Mouse (Mus musculus) liver, embryonic 11.5 days (tissue): ENCODE measurements at regions not wholly inside any gene's neighbourhood (a gene's known extent, or its start where the extent isn't known, plus 50 kb on each side); places are given as distances from the start of the nearest gene placed in this dataset.
"Not testable (repeated sequence)": the region's sequence is repeated elsewhere in the genome, so short reads cannot be mapped to it uniquely, and the experiment has no call there.

Source experiments
- ATAC-seq: fragments of 200-750 bp; cut with Nextera tagmentation; replicated peaks from 2 replicates; pipeline ENCODE4 v1.8.0; 2017; ENCODE audit warnings: moderate number of reproducible peaks, mild to moderate bottlenecking, moderate TSS enrichment, moderate library complexity; ENCODE audit not compliant: low FRiP score
- DNase-seq: peaks from one replicate; pipeline ENCODE4 v3.0.0-alpha.2; 2017; ENCODE audit warnings: low spot score
- H3K27ac ChIP-seq: fragments of 300-500 bp; sonication (generic); 2 replicates; pipeline ENCODE4 v1.5.1; 2014; ENCODE audit warnings: mild to moderate bottlenecking, low read depth, low read length, control low read depth
- H3K27me3 ChIP-seq: fragments of 300-500 bp; sonication (generic); replicated peaks from 2 replicates; pipeline ENCODE4 v1.6.1; 2014; ENCODE audit warnings: low read length, mixed read lengths; ENCODE audit not compliant: control insufficient read depth, insufficient read depth
- H3K36me3 ChIP-seq: fragments of 300-500 bp; sonication (generic); 2 replicates; pipeline ENCODE4 v1.6.1; 2014; ENCODE audit warnings: mild to moderate bottlenecking, low read length, moderate library complexity, mixed read lengths; ENCODE audit not compliant: control insufficient read depth, insufficient read depth
- H3K4me1 ChIP-seq: fragments of 300-500 bp; sonication (generic); replicated peaks from 2 replicates; pipeline ENCODE4 v1.6.1; 2014; ENCODE audit warnings: low read length, mixed read lengths; ENCODE audit not compliant: control insufficient read depth, insufficient read depth
- H3K4me2 ChIP-seq: fragments of 300-500 bp; sonication (generic); 2 replicates; pipeline ENCODE4 v1.6.1; 2014; ENCODE audit warnings: mild to moderate bottlenecking, control low read depth, moderate library complexity
- H3K4me3 ChIP-seq: fragments of 300-500 bp; sonication (generic); 2 replicates; pipeline ENCODE4 v1.5.1; 2014; ENCODE audit warnings: low read depth, low read length, control low read depth
- H3K9ac ChIP-seq: fragments of 300-500 bp; sonication (generic); 2 replicates; pipeline ENCODE4 v1.6.1; 2014; ENCODE audit warnings: low read depth, low read length, control low read depth
- H3K9me3 ChIP-seq: fragments of 300-500 bp; sonication (generic); 2 replicates; pipeline ENCODE4 v1.6.1; 2016; ENCODE audit warnings: low read length, inconsistent platforms, mixed read lengths; ENCODE audit not compliant: control insufficient read depth
- WGBS: fragments of 180-500 bp; shearing (Covaris S2); extraction: QIAGEN DNeasy Blood & Tissue Kit; methylation state at CpG from one replicate; pipeline ENCODE4 v1.1.7; 2014; 5-methylcytosine and 5-hydroxymethylcytosine counted together

- no peak overlapping the region for H3K27ac ChIP-seq
- H3K4me3 ChIP-seq = no peak overlapping the region
- no peak for DNase-seq
- no peaks in the 10 kb centered on the region for H3K27me3 ChIP-seq
- 88% methylated on average over 8 of the region's 8 CpGs for WGBS
- H3K36me3 ChIP-seq = no peaks in the 10 kb centered on the region
- no peaks in the 10 kb centered on the region for H3K4me1 ChIP-seq
- ATAC-seq = no peak
- no peak overlapping the region for H3K4me2 ChIP-seq
- no peak overlapping the region for H3K9ac ChIP-seq
- no peaks in the 10 kb centered on the region for H3K9me3 ChIP-seq
These were observed 53.6 kb downstream of the Gm10320 start for GRCm38 (mm10) chr13:98438206-98438605.

GRCm38 (mm10) chr13:98436961-98437360, 54.8 kb downstream of the Gm10320 start:
- WGBS = 81% methylated on average over 8 of the region's 8 CpGs
- ATAC-seq (no peak), DNase-seq (no peak)
- H3K27me3 ChIP-seq = no peaks in the 10 kb centered on the region
- H3K4me3 ChIP-seq = no peak overlapping the region
- H3K9me3 ChIP-seq = no peaks in the 10 kb centered on the region
- H3K9ac ChIP-seq = no peak overlapping the region
- no peaks in the 10 kb centered on the region for H3K36me3 ChIP-seq
- H3K4me2 ChIP-seq = no peak overlapping the region
- no peak overlapping the region for H3K27ac ChIP-seq
- no peaks in the 10 kb centered on the region for H3K4me1 ChIP-seq

- DNase-seq (no peak), ATAC-seq (no peak)
- Histone ChIP-seq H3K4me2 (no peak overlapping the region), H3K36me3 (no peaks in the 10 kb centered on the region), H3K27ac (no peak overlapping the region), H3K9me3 (no peaks in the 10 kb centered on the region), H3K27me3 (peaks cover 6% of the 10 kb centered on the region), H3K4me3 (no peak overlapping the region), H3K4me1 (no peaks in the 10 kb centered on the region), H3K9ac (no peak overlapping the region)
- WGBS = 85% methylated on average over 8 of the region's 8 CpGs
These were observed 56.4 kb downstream of the Gm10320 start for GRCm38 (mm10) chr13:98435245-98435975.

GRCm38 (mm10) chr13:98429851-98430250, 62.0 kb downstream of the Gm10320 start:
- H3K36me3 ChIP-seq = no peaks in the 10 kb centered on the region
- ATAC-seq (no peak), DNase-seq (no peak)
- no peak overlapping the region for H3K27ac ChIP-seq
- H3K9ac ChIP-seq = no peak overlapping the region
- no peaks in the 10 kb centered on the region for H3K4me1 ChIP-seq
- H3K4me2 ChIP-seq = no peak overlapping the region
- peaks cover 20% of the 10 kb centered on the region for H3K27me3 ChIP-seq
- no peak overlapping the region for H3K4me3 ChIP-seq
- H3K9me3 ChIP-seq = no peaks in the 10 kb centered on the region
- 48% methylated on average over 21 of the region's 21 CpGs for WGBS

- H3K4me1 ChIP-seq, ATAC-seq, DNase-seq, H3K4me3 ChIP-seq, H3K9me3 ChIP-seq, H3K36me3 ChIP-seq, H3K9ac ChIP-seq, H3K27ac ChIP-seq: not testable (repeated sequence)
- 11% methylated on average over 16 of the region's 16 CpGs for WGBS
- Histone ChIP-seq H3K4me2 (peak overlapping the region; percentile 15; the same call in 1 of the 2 replicates), H3K27me3 (peaks cover 23% of the 10 kb centered on the region)
These were observed 64.1 kb downstream of the Gm10320 start for GRCm38 (mm10) chr13:98427660-98428059.

- 86% methylated on average over 7 of the region's 7 CpGs for WGBS
- no peak for ATAC-seq
- Histone ChIP-seq H3K4me3 (no peak overlapping the region), H3K4me1 (no peaks in the 10 kb centered on the region), H3K27ac (no peak overlapping the region), H3K9ac (no peak overlapping the region), H3K27me3 (peaks cover 14% of the 10 kb centered on the region), H3K9me3 (no peaks in the 10 kb centered on the region), H3K36me3 (no peaks in the 10 kb centered on the region), H3K4me2 (no peak overlapping the region)
- no peak for DNase-seq
These were observed 66.8 kb downstream of the Gm10320 start for GRCm38 (mm10) chr13:98425026-98425425.

- peaks cover 6% of the 10 kb centered on the region for H3K27me3 ChIP-seq
- no peaks in the 10 kb centered on the region for H3K4me1 ChIP-seq
- WGBS = 74% methylated on average over 12 of the region's 12 CpGs
- H3K9ac ChIP-seq = no peak overlapping the region
- H3K4me2 ChIP-seq = no peak overlapping the region
- DNase-seq (no peak), ATAC-seq (no peak)
- H3K4me3 ChIP-seq = no peak overlapping the region
- H3K9me3 ChIP-seq = no peaks in the 10 kb centered on the region
- H3K36me3 ChIP-seq = no peaks in the 10 kb centered on the region
- no peak overlapping the region for H3K27ac ChIP-seq
These were observed 67.8 kb downstream of the Gm10320 start for GRCm38 (mm10) chr13:98424000-98424399.

- H3K9me3 ChIP-seq = no peaks in the 10 kb centered on the region
- no peaks in the 10 kb centered on the region for H3K4me1 ChIP-seq
- ATAC-seq = no peak
- DNase-seq = no peak
- H3K9ac ChIP-seq = no peak overlapping the region
- no peak overlapping the region for H3K27ac ChIP-seq
- no peaks in the 10 kb centered on the region for H3K36me3 ChIP-seq
- H3K4me3 ChIP-seq = no peak overlapping the region
- H3K27me3 ChIP-seq = 0 out of 2 replicates have a peak, but pooled peaks cover 3% of the 10 kb centered on the region
- WGBS = 63% methylated on average over 15 of the region's 15 CpGs
- no peak overlapping the region for H3K4me2 ChIP-seq
These were observed 66.5 kb downstream of the Foxd1 start for GRCm38 (mm10) chr13:98420419-98421043.

GRCm38 (mm10) chr13:98417736-98418135, 63.7 kb downstream of the Foxd1 start:
- 85% methylated on average over 4 of the region's 4 CpGs for WGBS
- Histone ChIP-seq H3K9ac (no peak overlapping the region), H3K4me1 (no peaks in the 10 kb centered on the region), H3K9me3 (no peaks in the 10 kb centered on the region), H3K36me3 (no peaks in the 10 kb centered on the region), H3K4me2 (no peak overlapping the region), H3K27me3 (no peaks in the 10 kb centered on the region), H3K27ac (no peak overlapping the region), H3K4me3 (no peak overlapping the region)
- DNase-seq (no peak), ATAC-seq (no peak)
